Mouse (Mus musculus): ENCODE data around the gene Ppif.

Ppif gene

DNA sequence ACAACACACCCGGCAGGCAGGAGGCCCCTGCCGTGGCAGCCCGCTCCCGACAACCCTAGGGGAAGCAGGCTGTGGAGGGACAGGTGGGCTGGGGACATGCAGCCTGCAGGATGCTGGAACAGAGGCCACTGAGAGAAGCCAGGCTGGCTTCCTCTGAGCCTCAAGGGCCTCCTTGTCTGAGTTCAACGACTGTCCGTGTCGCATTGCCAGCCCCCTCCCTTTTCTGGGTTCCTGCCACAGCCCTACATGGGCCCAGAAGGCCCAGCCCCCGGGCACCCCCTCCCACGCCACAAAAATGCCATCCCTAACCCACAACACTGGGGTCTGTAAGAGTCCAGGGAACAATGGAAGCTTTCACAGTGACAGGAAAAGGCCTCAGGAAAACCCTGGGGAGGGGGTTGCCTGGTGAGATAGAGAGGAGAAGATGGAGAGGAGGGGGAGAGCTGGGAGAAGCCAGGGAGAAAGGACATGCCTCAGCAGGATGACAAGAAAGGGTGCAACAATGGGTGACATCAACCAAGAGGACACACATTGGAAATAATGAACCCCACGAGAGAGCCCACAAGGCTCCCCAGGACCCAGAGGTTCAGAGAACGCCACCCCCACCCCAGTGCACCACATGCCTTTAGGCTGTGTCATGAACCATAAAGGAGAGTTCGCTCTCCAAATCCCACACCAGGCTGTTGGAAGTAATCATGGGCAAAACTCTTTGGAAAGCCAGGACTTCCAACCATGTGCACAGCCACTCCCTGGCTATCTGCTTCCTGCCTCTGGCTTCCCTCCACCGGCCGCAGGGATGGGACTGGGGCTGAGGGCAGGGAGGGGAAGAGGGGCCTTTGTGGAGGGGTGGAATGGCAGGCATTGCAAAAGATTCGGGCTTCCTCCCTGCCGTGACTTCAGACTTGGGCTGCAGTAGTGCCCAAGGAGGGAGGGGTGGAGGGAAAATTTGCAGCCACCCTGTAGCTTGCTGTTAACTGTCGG lies 41.1 kb downstream of the Ppif start:
- DNase-seq (ENCODE audit: low read depth, low spot score): no peak

DNA sequence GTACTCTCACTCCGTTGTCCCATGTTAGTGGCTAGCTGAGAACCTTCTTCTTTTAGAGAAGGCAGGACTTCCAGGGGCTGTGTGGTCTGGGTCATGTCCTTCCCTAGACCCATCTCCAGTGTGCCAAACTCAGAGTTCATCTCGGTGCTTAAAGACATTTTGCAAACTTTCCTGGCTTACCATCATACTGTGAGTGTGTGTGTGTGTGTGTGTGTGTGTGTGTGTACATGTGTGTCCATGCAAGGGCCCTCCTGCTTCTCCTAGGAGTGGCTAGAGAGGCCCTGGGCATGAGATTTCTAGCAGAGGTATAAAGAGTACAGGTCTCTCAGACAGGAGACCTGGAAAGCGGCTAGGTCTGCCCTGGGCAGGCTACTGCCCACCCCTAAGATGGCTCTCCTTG lies 42.2 kb downstream of the Ppif start:
- no peak for DNase-seq (ENCODE audit: low read depth, low spot score)

DNA sequence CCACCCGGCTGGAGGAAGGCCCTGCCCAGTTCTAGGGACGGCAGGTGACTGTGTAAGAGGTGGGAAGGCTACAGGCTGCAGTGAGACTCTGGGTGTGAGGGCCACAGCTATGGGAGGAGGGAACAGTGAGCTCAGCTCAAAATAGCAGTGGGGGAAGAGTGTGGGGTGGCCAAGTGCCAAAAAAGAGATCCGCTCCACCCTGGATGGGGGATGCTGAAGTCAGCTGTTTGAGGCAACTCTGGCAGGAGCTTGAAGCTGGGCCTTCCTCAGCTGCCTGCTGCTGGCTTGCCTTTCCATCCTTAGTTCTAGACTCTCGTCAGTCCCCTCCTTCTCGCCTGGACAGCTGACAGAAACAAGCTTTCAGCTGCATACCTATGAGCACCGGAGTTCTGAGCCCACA lies 42.6 kb downstream of the Ppif start:
- DNase-seq (ENCODE audit: low read depth, low spot score): no peak

DNA sequence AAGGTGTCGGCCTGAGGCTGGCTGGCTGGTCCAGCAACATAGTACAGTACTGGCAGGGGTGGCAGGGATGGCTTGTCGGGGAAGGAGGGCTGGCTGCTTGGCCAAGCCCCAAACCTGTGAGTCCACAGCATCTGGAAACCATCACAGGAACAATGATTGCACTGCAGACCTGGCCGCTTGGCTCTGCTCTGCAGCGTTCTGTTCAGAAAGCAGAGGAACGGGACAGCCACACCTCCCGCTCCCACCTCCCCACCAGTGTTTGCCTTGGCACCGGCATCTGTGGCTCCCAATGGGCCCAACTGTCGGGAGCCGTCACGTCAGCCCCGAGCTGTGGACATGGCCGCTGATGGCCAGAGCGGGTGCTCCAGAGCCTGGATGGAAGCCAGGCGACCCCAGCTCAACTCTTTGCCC lies 44.6 kb downstream of the Ppif start:
- DNase-seq (ENCODE audit: low read depth, low spot score): no peak

DNA sequence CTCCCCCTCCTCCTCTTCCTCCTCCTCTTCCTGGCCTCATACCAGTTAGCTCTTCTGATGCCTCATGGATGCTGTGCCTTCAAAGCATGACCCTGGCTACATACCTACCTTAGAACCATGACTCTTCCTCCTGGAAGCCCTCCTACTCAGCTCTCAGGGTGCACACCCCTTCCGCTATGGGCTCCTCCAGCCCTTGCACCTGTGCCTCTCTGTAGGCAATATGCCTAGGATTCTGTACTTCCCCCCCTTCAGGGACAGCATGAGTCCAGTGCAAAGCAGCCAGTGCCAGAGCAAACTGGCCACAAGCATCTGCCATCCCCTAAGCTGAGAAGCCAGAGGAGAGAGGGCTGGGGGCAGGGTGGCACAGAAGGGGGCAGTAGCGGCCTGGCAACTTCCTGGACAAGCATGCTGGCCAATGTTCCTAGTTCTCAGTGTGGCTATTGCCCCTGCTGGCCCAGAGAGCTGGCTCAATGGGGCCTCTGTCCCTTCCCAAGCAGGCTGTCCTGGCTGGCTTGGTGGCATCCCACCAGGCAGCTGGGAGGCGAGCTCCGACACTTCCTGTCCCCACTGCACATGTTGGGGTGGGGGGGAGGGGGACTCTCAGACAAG lies 46.1 kb downstream of the Ppif start:
- DNase-seq (ENCODE audit: low read depth, low spot score): no peak

DNA sequence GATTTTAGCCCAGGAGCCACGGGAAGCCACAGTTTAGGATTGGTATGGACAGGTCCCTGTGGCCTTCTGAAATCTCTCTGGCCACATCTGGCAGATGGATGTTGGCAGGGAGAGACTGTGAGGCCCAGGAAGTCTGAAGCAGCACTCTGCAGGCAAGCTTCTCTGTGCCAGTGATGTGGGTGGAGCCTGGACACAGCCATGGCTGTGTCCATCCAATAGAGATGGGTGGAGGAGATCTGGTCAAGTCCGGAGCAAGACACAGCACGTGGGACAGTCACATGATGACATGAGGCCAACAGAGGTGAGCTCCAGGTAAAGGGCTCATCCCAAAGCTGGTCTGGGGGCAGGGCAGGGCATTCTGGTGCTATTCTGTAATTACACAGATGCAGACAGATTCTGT lies 47.3 kb downstream of the Ppif start:
- no peak for DNase-seq (ENCODE audit: low read depth, low spot score)

DNA sequence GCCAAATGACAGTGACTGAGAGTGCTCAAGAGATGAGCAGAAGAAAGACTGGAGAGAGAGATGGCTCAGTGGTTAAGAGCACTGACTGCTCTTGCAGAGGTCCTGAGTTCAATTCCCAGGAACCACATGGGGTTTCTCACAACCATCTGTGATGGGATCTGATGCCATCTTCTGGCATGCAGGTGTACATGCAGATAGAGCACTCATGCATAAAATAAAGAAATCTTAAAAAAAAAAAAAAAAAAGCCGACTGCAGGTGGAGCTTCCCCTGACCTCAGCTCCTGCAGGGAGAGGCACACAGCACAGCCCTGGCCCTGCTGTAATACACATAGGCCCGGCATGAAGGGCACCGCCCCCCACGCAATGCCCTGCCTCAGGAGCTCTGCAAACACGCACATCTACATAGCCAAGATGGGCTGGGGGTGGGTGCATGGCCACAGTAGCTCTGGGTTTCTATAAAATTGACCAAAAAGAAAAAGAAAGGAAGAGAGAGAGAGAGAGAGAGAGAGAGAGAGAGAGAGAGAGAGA lies 48.0 kb downstream of the Ppif start:
- peak; percentile 23 for DNase-seq (ENCODE audit: low read depth, low spot score)

DNA sequence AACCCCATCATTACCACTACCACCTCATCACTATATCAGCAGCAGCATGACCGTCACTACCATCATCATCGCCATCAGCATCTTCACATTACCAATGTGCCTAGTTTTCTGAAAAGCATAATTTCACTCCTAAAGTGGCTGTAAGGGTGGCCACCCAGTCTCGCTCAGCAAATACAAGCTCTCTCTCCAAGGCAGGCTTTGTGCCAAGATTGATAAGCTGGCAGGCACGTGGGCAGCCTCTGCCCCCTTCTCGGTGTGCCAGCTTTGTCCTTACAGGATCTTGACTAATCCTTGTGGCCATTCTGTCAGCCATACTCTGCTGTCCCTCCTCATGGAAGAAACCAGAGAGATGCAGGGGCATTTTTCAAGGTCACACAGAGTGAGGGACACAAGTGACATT lies 49.0 kb downstream of the Ppif start:
- no peak for DNase-seq (ENCODE audit: low read depth, low spot score)

DNA sequence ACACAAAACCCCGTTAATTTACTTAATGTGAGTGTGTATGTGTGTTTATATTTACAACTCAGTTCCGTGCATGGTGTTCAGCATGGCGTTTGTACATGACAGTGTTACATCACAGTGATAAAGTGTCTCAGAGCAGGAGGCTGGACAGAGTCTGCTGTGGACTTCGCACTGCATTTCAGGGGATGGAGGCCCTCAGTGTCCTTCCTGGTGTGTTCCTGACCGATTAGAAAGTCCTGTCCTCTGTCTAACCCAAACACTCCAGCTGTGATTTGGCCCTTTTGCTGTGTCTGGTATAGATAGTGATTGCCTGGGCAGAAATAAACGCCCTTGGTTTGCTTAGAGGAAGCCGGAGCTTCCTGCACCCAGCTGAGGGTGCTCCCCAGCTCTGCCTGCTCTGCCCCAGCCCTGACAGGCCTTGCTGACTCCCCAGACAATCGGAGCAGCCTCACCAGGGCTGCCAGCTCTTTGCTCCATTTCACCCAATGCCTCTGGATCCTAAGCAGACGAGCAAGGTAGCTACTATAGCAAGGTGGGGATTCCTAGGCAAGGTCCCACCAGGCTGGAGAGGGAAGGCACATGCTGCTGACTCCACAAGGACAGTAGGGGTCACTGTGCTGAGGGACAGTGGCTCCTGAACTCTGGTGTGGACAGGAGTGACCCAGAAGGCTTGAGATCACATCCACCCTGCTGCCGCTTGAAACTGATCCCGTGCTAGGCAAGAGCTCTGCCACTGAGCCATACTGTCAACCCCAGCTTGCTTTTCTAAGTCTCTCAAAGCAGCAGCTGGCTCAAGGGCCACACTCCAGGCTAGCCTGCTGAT lies 51.6 kb downstream of the Ppif start:
- DNase-seq (ENCODE audit: low read depth, low spot score): no peak

DNA sequence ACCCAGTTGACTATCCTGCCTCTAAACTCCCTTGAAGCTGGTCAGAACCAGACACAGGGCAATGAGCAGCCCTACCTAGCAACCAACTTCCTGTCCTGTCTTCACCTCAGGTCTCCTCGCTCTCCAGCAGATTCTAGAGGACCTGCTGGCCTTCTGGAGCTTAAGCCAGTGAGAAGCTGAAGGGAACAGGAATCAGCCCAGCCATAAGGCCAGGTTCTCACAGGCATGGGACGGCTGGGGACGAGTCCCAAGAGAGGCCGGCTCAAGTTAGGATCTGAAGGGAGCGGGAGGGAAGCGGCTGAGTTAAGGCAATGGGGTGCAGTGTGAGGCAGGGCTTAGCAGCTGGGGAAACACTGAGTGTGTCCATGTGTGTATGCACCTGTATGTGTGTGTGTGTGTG lies 52.4 kb downstream of the Ppif start:
- no peak for DNase-seq (ENCODE audit: low read depth, low spot score)

DNA sequence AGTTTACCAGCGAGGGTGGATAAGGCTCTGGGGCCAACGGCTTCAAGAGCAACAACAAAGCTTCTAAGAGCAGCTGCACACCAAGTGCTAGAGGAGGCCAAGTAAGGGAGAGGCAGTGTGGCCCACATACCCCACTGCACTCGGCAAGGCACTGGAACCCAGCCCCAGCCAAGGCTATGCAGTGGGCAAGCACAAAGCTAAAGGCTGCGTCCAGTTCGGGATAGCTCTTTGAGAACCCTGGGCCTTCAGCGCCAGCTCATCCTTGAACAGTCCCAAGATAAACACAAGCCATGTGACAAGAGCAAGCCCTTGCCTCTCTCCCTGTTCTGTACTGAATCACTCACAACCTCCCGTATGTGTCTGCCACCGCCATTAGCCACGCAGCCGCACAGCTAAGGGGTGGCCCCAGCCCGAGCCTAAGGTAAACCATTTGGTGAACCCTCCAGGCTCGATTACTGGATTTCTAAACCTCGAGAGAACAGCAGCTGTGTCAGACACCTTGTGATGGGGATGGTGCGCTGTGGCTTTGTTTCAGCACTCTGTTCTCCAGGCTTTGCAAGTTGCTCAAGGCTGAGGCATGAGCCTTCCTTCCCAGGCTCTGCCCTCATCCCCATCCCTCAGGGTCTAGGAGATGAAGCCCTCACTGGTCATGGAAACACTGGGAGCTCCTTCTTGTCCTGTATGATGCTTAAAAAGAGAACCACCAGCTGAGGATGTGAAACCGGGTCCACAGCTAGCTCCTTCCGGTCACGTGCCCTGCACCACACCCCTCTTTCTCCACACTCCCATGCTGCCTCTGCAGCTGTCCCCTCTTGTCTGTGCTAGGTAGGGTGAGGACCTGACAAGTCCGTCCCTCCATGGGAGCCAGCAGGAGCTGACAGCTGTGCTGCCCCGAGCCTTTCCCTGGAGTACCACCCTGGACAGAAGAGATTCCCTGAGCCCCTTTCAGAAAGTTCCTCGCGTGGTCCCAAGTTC lies 53.3 kb downstream of the Ppif start:
- DNase-seq (ENCODE audit: low read depth, low spot score): peak; percentile 46

DNA sequence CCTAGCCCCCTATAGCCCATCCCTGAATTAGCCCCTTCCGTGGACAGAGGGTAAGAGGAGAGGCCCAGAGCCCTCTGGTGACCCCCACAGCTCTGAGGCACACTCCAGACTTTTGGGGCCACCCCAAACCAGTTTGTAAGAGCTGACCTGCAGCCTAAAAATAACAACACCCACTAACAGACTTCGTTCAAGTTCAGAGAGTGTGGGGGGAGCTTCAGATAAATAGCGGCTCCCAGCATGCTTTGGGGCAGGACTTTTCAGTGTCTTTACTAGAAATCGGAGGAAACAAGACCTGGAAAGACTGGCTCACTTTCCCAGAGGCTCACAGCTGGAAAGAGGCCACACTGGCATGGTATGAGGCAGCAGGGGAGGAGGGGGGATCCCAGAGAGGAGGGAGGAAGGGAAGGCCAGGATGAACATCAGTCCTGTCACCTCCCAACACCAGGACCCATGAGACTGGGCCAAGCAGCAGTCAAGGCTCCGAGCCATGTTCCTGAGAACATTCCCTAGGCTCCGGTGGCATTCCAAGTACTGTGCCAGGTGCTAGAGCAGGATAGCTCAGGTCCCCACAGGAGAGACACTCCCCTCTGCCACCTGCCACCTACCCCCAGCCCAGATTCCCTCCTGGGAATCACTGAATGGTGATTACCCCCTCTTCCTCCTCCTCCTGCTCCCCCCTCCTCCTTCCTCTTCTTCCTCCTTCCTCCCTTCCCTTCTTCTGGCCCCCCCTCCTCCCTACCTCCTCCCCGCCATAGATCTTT lies 54.2 kb downstream of the Ppif start:
- no peak for DNase-seq (ENCODE audit: low read depth, low spot score)

DNA sequence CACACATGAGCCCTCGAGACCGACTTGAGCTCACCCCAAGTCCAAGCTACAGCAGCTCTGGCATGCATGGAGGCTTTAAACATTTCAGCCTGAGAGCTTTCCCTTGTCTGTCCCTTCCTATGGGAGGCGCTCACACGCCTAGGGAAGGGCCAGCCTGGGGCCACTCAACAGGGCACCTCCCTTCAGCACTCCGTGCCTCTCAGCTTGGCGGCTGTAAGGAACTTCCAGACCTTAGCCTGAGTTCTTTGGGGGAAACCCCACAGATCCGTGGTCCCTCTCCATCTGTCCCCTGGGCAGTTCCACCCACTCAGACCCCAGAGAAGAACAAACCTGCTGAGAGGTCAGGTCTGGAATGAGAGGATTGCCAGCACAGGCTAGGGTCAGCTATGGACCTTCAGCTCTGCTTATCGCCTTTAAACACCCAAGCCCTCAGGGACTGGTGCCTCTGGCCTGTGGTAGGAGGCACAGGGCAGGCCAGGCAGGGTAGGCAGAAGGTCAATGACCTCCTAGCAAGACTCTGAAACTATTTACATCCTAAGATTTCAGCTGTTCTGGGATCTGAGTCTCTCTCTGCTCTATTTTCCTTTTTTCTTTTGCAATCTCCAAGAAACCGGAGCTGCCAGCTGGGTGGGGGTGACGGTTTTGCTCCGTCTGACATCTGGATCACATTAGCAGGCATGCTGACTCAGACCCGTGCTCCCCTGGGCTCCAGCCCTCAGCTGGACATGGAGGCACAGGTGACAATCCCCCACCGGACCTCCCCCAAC lies 55.4 kb downstream of the Ppif start:
- no peak for DNase-seq (ENCODE audit: low read depth, low spot score)
